Mouse (Mus musculus) cerebral cortex, adult 2 months (tissue): ENCODE data around the gene Tmem207.

Experiments
- WGBS: fragments of 180-500 bp; shearing (Covaris S2); methylation state at CpG from one replicate; pipeline ENCODE4 v1.1.7; 2018; 5-methylcytosine and 5-hydroxymethylcytosine counted together

Gene Tmem207

DNA sequence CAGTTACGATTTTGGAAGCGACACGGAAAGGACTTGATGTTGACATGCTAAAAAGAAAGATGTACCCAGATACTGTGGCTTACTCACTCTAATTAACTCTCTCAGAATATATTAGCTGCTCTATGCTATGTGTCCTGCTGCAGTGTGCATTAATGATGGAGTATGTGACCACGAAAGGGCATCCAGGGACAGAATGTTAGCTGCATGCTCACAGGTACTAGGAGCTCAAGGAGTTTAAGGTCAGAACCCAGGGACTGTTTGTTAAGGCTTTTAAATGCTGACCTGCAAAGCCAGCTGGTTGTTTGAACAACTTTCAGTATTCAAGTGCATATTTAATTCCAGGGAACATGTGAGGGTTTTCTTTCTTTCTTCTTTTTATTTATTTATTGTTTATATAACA is at the start of gene Tmem207:
TSS of gene Tmem207 (minus strand) at position 101 of the 400 bp plus-strand sequence.
- WGBS: 87% methylated on average over 4 of the region's 4 CpGs

DNA sequence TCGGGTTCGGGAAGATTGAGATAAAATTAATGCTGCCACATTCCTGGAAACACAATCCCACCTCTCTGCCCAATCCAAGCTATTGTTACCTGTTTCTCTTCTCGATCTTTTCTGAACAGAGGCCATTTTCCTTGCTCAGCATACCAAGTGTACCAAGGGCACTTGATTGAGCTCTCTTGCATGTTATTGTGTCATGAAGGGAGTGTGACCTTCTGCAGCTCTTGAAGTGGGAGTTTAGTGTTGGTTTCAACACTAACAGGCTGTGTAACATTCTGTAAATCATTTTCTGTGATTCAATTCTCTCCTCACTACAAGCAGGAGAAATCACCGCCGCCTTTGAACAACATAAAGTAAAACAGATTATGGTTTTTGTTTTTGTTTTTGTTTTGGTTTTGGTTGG is 47.6 kb upstream of the Tmem207 start:
- 91% methylated on average over 5 of the region's 5 CpGs for WGBS

DNA sequence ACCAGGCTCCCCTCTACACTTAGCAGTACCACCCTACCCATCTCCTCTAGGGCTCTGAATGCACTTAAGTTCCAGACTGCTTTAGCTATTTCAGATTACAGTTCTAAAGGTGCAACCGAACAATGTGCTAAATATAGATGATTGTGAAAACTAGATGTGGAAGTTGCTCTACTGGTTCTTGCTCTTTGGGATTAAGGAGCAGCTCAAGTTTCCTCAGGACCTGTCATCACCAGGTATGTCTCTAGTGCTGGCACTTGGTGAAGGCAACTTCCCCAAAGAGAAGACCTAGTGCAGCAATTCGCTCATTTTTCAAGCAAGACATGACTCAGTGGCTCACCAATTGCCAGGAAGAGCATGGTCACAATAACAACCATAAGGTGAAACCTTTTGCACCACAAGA is 45.3 kb upstream of the Tmem207 start:
- 85% methylated on average over 2 of the region's 2 CpGs for WGBS

DNA sequence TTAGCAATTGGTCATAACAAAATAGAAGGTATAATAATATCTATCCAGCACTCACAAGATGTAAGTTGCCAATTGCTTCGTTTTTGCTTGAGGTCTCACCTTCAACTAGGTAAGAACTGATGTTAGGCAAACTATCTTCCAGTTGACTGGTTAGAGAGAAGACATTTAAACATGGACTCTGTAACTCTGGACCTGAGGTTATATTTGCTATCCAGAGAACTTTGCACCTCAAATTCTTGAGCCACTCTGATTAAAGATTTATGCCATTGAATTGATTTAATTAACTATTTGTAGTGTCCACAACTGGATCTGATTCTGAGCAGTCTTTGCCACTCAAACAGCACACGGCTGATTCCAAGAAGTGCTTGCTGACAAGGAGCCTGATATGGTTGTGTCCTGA is 36.2 kb upstream of the Tmem207 start:
- WGBS: 89% methylated on average over 2 of the region's 2 CpGs

- WGBS: 55% methylated on average over 2 of the region's 2 CpGs
Observed at GRCm38 (mm10) chr16:26561743-26562142, 35.2 kb upstream of the Tmem207 start.

GRCm38 (mm10) chr16:26558797-26559196 is 32.2 kb upstream of the Tmem207 start:
- 89% methylated on average over 1 of the region's 1 CpGs for WGBS

- 83% methylated on average over 3 of the region's 3 CpGs for WGBS
Observed at GRCm38 (mm10) chr16:26552234-26552633, 25.7 kb upstream of the Tmem207 start.

- WGBS: 66% methylated on average over 2 of the region's 2 CpGs
Observed at GRCm38 (mm10) chr16:26549221-26549620, 22.7 kb upstream of the Tmem207 start.

DNA sequence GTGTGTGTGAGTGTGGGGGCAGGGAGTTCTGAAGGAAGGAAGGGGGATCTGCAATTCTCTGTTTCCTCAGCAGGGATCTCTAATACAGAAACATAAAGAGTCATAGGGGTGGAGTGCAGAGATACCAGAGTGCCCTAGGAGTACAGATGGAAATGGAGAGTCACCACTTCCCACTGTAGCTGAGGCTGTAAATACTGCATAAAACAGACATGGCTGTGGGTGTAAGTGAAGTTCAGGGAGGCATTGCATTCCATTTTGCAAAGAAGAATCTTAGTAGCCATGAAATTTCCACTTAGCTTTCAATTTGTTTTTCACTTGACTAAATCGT is 20.3 kb upstream of the Tmem207 start:
- 60% methylated on average over 1 of the region's 1 CpGs for WGBS

DNA sequence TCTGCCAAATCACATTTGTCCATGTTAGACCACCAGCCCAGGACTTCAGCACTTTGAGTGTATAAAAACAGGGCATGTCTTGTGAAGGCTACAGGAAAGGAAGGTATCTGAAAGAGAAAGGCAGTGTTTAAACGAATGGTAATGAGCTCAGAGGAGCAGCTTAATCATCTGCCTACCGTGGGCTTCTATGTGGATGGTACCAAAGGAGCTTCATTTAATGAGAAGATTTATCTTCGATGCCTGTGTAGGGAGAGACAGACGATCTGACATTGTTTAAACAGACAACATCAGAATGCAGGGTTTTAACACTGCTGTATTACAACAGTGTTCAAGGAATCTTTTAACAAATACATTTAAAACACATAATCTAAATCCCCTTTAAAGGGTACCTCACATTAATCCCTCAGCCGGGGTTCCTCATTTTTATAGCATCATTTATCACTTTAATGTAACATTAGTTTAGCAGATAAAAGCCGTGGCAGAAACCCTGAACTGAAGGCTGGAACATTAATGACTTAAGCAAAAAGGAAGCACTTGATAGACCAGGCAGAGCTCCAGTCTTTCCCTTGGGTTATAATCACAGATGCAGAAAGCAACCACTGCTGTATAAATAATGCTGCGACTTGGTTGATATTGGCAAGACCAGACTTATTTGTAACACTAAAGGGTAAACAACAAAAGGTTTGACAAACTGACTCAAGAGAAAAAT is 19.8 kb upstream of the Tmem207 start:
- WGBS: 45% methylated on average over 7 of the region's 7 CpGs

GRCm38 (mm10) chr16:26532287-26532686 is 5.7 kb upstream of the Tmem207 start:
- 71% methylated on average over 1 of the region's 1 CpGs for WGBS

GRCm38 (mm10) chr16:26530451-26530850 is 3.9 kb upstream of the Tmem207 start:
- WGBS: 84% methylated on average over 1 of the region's 1 CpGs

- WGBS: 55% methylated on average over 10 of the region's 10 CpGs
Observed at GRCm38 (mm10) chr16:26527931-26528666, 1.5 kb upstream of the Tmem207 start.

GRCm38 (mm10) chr16:26525832-26526231 is 737 bp downstream of the Tmem207 start:
- 82% methylated on average over 5 of the region's 5 CpGs for whole genome bisulfite sequencing

DNA sequence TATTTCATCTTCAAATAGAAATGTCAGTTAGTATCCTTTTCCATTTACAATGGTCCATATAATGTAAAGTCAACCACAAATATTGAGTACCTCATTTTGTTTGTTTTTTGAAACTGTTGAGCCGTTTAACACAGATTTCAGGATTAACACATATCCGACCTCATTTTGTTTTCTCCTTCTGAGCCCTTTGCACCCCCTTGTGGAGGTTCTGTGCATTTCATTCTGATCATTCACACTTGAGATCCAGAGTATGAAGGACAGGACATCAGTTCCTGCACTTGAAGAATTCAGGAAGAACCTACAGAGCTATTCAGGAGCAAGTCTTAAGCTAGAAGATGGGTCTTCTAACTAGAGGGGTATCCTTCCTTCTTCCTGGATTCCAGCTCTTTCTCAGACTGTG is 7.0 kb downstream of the Tmem207 start:
- 41% methylated on average over 2 of the region's 2 CpGs for WGBS

GRCm38 (mm10) chr16:26504961-26505360 is 21.6 kb downstream of the Tmem207 start:
- WGBS: 89% methylated on average over 4 of the region's 4 CpGs

DNA sequence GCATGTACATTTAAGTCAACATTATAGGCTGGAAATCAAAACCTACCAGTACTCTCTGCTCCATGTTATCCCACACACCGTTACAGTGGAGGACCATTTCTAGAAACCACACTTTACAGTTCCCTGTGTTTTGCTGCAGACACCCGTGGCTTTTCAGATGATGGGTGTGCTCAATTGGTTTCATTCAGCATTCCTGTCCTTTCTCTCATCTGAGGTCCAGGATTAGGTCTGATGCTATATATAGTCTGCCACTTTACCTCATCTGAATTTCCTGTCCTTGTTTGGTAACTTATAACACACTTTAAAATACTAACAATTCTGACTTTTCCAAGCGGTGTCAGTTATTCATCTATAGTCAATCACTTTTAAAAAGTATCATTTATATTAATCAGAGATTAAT is 25.8 kb downstream of the Tmem207 start:
- 82% methylated on average over 3 of the region's 3 CpGs for WGBS

DNA sequence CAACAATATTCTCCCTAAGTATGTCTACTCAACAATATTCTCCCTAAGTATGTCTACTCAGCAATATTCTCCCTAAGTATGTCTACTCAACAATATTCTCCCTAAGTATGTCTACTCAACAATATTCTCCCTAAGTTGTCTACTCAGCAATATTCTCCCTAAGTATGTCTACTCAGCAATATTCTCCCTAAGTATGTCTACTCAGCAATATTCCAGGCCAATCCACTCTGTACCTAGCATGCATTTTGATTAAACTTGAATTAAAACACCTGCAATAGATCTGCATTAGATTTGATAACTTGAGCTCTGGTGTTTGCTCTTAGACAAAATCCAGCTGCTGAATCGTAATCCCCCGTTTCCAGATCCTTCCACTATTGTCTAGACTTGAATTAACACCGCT is 26.9 kb downstream of the Tmem207 start:
- WGBS: 94% methylated on average over 3 of the region's 3 CpGs

GRCm38 (mm10) chr16:26495721-26496120 is 30.8 kb downstream of the Tmem207 start:
- 20% methylated on average over 2 of the region's 2 CpGs for WGBS

DNA sequence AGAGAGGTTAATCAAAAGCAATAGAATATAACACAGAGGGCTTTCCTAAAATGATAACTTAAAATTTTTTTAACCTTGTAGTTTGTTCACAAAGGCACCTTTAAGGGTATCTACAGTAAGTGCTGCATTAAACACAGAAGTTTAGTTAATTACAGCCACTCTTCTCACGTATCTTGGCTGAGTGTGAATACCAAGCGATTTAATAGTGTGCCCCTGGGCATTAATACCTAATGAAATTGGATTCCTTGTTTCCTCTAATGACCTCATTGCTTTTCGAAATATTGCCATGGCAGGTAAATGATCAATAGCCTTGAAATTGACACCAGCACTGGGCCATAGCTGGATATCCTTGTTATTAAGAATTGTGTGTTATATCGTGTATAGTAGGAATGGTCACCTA is 55.3 kb downstream of the Tmem207 start:
- 77% methylated on average over 4 of the region's 4 CpGs for WGBS

- WGBS: 75% methylated on average over 4 of the region's 4 CpGs
Observed at GRCm38 (mm10) chr16:26466535-26466934, 60.0 kb downstream of the Tmem207 start.

DNA sequence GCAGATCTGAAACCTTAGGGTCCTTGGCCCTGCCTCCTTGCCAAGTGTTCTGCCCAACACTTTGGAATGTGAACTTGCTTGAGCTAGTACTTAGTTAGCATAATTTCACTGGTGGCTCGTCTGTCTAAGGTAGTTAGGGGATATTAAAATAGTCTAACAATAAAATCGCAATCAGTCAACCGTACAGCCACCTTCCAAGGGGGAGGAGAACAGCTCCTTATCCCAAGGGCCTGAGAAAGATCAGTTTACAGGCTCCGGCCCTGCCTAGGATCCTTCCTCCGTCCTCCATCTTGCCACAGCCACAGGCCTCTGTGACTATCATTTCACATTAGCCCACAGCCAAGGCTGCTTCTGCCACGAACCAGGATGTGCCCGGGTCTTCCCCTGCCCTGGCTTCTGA is 63.7 kb downstream of the Tmem207 start, which contains the start of gene Cldn16:
TSS of gene Cldn16 (plus strand) at position 301 of the 400 bp plus-strand sequence.
- WGBS: 87% methylated on average over 7 of the region's 7 CpGs

DNA sequence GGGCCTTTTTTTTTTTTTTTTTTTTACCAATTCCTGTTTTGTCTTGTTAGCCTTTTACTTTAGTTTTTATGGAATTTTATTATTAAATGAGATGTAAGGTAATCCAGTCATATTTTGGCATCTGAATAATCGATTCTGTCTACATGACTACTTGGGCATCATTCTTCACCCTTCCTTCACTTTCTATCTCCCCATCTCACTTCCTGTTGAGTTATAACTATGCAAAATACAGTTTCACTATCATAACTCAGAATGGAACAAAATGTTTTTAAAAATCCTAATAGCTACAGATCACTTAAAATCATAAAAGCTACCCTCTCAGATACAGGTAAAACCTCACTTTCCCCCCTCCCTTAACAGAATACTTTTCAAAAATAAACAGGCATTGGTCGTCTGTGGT is 70.4 kb downstream of the Tmem207 start:
- WGBS: 92% methylated on average over 2 of the region's 2 CpGs
